Mouse (Mus musculus) layer of hippocampus, postnatal 36 days (tissue): ENCODE data around the gene Tbrg4. TPM values are rescaled to one million over a fixed set of nuclear protein-coding genes. Genes with fewer than 3 reads are reported as not detected.
"Not testable (repeated sequence)": the region's sequence is repeated elsewhere in the genome, so short reads cannot be mapped to it uniquely, and the experiment has no call there.

Experiments
- DNase-seq, 2 experiments: peaks; one replicate each; pipeline ENCODE4 v3.0.0; 2022
- total RNA-seq, 2 experiments: library from RNA; stranded (reverse); gene quantifications; 2 replicates each; pipeline ENCODE4 v1.2.3; 2021

Tbrg4 gene
- total RNA-seq, result 10 to 100 TPM; 40.4 to 47.9 TPM

DNA sequence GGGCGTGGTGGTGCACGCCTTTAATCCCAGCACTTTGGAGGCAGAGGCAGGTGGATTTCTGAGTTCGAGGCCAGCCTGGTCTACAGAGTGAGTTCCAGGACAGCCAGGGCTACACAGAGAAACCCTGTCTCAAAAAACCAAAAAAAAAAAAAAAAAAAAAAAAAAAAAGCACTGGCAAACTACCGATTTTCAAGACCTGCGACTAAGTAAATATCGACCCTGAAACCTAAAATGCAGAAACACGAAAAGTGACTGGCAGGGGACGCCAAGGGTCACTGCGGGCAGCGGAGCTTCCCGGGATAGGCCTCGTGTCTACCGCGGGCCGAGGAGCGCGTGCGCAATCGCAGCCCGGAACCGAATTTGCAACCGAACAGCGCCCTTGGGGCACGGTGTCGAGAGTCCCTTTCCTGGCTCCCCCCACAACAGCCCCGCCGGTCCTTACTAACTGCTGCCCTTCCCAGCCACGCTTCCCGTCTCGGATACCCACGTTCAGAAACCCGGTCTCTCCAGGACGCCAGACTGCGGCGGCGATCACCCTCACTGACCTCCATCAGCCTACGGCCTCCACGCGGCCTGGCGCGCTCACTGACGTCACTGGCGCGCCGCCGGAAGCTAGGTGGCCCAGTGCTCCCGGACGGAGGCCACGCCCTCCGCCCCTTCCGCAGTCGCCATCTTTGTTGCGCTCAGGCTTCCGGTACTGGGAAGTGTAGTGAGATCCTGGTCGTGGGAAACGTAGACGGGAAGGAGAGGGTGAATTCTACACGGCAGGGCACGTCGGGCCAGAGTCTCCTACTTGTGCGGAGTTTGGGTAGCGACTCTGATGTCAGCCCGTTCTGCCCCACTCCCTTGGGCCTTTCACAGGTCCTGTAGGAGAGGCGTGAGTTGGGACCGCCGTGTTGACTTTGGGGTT lies at the start of gene Tbrg4:
Gene Tbrg4, minus strand, starts transcription at position 590 of the 910 bp plus-strand sequence.
- peak; percentile 91 to 92 for DNase-seq

DNA sequence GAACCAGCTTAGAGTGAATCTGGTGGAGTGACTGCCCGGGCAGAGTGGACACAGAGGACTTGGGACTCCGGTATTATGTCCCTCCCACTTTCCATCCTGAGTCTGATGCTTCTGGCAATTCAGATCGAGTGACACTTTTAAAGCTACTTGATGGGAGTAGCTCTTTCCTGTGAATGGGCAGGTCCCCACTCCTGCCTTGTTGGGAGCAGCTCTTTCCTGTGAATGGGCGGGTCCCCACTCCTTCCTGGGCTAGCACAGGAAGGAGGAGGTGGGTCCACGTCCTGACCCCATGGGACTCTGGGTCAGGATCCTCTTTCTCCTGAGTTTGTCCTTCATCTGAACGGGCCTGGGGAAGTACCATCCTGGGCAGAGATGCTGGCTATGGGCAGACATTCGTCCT lies 49.5 kb upstream of the Tbrg4 start:
- no peak for DNase-seq

- no peak for DNase-seq
Observed at GRCm38 (mm10) chr11:6674701-6675100, 48.8 kb upstream of the Tbrg4 start.

GRCm38 (mm10) chr11:6670826-6671225 lies 45.0 kb upstream of the Tbrg4 start:
- no peak for DNase-seq

DNA sequence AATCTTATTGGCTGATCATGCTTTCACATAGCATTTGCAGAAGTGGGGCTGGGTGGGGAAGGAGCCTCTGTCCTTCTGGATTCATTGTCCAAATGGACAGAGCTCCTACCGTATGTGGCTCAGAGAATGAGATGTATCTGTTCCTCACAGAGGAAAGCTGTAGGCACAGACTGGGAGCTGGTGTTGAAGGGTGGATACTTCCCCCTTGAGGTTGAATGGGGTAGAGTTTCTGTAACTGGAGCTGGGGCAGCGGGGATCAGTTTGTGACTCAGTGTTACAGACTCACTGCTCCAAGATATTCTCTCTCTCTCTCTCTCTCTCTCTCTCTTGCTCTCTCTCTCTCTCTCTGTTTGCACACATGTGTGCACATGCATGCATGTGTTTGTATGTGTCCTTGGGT lies 44.2 kb upstream of the Tbrg4 start:
- no peak for DNase-seq

DNA sequence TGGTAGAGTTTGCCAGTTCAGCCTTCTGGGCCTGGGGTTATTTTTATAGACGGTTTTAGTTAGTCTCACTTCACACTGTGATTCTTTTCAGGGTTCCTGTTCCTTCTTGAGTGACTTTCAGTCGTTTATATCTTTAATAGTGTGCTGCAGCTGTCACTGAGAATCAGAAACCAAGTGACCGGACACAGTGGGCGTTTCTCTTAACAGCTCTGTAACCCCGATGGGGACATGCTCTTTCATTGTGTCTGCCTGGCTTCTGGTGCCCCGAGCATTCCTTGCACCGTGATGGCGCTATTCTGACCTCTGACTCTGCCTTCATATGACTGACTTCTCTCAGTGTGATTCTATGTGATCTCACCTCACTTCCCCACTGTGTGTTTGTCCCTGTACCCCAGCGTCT lies 43.2 kb upstream of the Tbrg4 start:
- DNase-seq, result no peak

DNA sequence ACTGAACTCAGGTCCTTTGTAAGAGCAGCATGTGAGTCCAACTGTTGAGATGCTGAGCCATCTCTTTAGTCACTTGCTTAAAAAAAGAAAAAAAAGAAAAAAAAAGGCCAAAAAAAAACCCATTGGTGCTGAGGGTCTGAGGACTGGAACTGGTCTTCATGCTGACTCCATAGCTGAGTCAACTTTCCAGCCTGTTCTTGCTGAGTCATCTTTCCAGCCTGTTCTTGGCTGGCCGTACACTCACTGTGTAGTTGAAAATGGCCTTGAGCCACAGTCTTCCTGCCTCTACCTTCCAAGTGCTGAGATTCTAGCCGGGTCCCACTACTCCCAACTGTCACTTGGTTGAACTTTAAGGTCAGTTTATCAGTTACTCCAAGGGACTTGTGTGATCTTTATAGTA lies 40.8 kb upstream of the Tbrg4 start:
- DNase-seq, result no peak

DNA sequence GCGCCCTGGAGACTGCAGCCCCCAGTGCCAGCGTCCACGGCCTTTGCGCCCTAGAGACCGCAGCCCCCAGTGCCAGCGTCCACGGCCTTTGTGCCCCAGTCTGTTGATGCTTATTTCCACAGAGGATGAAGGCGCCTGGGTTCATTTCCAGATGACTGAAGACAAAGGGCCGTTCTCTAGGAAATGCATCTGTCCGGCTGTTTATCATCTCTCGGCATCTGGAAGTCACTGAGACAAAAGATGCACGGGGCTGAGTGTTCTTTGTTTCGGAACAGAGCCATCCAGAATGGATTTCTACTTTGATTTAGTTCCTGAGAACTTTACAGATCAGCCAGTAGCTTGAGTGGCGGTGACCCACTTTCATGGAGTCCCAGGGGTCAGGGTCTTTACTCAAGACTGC lies 35.3 kb upstream of the Tbrg4 start:
- no peak for DNase-seq

DNA sequence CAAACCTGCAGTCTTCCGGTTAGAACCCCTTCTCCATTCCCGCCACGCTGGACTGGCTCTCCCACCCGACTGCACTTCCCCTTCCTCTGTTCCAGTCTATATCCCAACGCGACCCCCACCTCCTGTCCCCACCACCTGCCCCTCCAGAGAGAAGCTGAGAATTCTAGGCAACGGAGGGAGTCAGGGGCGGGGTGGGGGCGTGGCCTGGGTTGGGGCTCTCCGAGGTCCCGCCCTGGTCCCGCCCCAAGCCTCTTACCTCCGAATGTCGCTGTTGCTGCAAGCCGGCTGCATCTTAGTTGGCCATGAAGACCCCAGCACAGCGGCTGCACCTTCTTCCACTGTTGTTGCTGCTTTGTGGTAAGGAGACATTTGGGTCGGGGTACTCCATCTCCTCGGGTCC lies 32.4 kb upstream of the Tbrg4 start, which contains the start of gene Ramp3:
Gene Ramp3, plus strand, starts transcription at position 251 of the 400 bp plus-strand sequence.
- no peak for DNase-seq

GRCm38 (mm10) chr11:6654903-6655302 lies 29.0 kb upstream of the Tbrg4 start:
- peak; percentile 58 to 71 for DNase-seq

- not testable (repeated sequence) for DNase-seq
Observed at GRCm38 (mm10) chr11:6652978-6653377, 27.1 kb upstream of the Tbrg4 start.

DNA sequence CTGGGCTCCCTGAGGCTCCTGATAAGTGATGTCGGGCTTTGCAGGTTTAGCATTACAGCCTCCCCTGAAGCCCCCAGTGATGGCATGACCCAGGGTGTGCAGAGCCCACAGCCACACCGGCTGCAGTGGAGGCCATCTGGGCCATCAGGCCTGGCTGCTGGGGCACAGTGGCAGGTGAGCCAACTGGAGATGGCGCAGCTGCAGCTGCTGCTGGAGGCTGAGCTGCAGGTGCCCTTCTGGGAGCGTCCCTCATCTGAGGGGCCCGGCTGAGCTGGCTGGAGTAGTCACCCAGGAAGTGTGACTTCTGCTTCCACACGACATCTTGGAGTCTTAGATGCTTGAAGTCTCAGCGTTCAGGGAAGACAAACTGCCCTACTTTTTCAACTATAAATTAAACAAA lies 24.7 kb upstream of the Tbrg4 start:
- DNase-seq, result no peak

DNA sequence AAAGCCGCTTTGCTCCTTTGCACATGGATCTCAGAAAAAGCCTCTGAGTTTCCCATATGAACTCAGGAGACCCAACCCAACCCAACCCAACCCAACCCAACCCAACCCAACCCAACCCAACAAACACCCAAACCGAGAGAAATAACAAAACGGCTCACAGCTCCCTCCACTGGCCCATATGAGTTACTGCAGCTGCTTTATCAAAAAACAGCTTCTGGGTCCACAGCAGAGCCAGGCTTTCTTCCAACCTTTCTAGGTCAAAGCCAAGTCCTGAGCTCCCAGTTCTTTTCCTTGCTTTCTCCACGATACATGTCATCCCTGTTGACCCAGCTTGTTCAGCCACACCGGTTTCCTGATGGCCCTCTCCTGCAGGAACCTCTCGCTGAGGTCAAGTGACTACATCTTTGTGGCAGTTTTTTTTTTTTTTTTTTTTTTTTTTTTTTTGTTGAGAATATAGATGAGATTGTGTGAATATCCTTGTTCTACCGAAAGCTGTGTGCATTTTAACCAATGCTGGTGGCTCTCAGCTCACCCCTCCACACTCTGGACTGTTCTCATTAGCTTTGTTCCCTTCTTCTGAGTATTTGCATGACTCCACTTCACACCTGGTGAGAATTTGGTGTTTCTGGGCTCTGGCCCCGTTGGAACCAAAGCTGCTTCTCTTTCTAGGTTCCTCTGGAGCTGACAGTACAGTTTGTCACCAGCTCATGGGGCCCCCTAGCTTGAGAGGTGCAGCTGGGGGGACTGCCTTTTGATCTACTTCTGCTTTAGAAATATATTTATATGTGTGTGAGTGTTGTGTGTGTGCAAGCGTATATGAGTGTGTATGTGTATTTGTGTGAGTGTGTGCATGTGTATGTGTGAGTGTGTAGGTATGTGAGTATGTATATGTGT lies 22.2 kb upstream of the Tbrg4 start:
- DNase-seq, result no peak

- no peak for DNase-seq
Observed at GRCm38 (mm10) chr11:6644566-6644965, 18.7 kb upstream of the Tbrg4 start.

DNA sequence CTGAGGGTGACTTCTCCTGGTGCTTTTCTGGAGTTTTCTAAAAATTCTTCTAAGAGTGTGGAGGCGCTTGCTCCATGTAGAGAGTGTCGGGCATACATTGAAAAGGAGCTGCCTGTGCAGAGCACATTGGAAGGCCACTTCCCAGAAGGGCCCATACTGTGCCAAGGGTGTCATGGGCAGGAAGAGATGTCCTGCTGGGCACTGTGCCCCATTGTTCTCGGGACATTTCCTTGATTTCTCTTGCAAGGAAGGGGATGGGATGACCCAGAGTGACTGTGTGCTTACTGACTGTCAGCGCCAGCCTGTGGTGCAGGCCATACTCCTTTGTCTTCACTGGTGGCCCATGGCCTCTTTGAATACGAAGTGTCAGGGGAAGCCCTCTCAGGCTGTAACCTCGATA lies 13.2 kb upstream of the Tbrg4 start:
- no peak for DNase-seq

- no peak for DNase-seq
Observed at GRCm38 (mm10) chr11:6638537-6638936, 12.7 kb upstream of the Tbrg4 start, which contains the start of gene Wap. Wap (minus strand) TSS chr11:6638637.

DNA sequence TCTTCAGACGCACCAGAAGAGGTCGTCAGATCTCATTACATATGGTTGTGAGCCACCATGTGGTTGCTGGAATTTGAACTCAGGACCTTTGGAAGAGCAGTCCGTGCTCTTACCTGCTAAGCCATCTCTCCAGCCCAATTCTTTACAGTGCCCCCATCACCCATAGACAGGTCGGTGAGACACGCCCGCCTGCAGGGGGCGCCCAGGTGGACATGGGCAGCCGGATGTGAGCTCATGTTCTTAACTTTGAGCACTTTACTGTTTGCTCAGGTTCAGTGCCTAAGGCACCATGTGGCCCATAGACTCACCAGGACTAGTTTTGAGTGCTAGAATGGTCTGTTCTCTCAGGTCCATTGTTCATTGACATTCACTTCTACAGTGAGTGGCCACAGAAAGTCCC lies 10.3 kb upstream of the Tbrg4 start:
- DNase-seq, result no peak

DNA sequence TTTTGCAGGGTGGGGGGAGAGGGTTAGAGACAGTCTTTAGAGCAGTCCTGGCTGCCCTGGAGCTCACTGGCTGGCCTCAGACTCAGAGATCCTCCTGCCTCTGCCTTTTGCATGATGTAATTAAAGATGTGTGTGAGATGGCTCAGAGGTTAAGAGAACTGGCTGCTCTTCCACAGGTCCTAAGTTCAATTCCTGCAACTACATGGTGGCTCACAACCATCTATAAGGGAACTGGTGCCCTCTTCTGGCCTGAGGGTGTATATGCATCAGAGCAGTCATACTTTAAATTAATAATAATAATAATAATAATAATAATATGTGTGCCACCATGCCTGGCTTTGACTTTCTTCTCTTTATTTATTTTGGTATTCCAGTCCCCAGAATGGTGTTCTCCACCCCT lies 3.8 kb upstream of the Tbrg4 start:
- DNase-seq, result no peak

DNA sequence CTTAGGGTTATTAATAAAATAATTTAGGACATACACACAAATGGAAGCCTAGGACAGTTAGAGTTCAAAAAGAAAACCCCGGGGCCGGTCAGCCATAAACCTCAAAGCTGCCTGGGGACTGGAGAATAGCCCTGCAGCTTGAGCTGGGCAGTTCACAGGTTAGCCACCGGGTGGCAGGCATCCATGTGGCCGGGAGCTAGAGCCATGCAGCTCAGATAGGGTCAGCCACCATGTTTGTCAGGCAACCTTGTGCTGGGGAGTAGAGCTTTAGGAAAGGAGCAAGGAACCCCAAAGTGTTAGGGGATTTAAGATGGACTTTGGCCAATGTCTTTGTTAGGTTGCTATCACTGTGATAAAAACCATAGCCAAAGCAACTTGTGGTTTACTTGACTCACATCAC lies 2.7 kb upstream of the Tbrg4 start:
- DNase-seq, result no peak

GRCm38 (mm10) chr11:6627731-6628130 lies 1.9 kb upstream of the Tbrg4 start:
- no peak for DNase-seq

- DNase-seq, result no peak
Observed at GRCm38 (mm10) chr11:6626388-6626772, 513 bp upstream of the Tbrg4 start.

- no peak for DNase-seq
Observed at GRCm38 (mm10) chr11:6624619-6625382, 1.1 kb downstream of the Tbrg4 start.

GRCm38 (mm10) chr11:6623704-6624103 lies 2.2 kb downstream of the Tbrg4 start:
- DNase-seq, result no peak
